Mouse (Mus musculus): ENCODE data around the gene Psma4. TPM values are rescaled to one million over a fixed set of nuclear protein-coding genes. Genes with fewer than 3 reads are reported as not detected.
A peak's percentile ranks its signal among the peaks of the same experiment; 100 is the strongest.
"Not testable (repeated sequence)": the region's sequence is repeated elsewhere in the genome, so short reads cannot be mapped to it uniquely, and the experiment has no call there.

Gene Psma4
- polyA plus RNA-seq, 1 experiment from 2014 or later = 258 TPM

GRCm38 (mm10) chr9:54930741-54931140 is 19.8 kb upstream of the Psma4 start:
- H3K4me2 ChIP-seq = no peak overlapping the region
- H3K4me1 ChIP-seq (ENCODE audit: control insufficient read depth, insufficient read depth, low read length) = no peaks in the 10 kb centered on the region
- no peaks in the 10 kb centered on the region for H3K27me3 ChIP-seq (ENCODE audit: control insufficient read depth, insufficient read depth, low read length)
- H3K36me3 ChIP-seq (ENCODE audit: control insufficient read depth, insufficient read depth, low read length) = no peaks in the 10 kb centered on the region
- WGBS (ENCODE audit: insufficient replicate concordance) = 88% methylated on average over 1 of the region's 1 CpGs
- no peak overlapping the region for H3K9ac ChIP-seq (ENCODE audit: low read depth, low read length)
- no peak for ATAC-seq (replicated peaks; ENCODE audit: insufficient number of reproducible peaks, low FRiP score, low TSS enrichment)
- H3K4me3 ChIP-seq (ENCODE audit: low read depth, low read length) = no peak overlapping the region
- no peaks in the 10 kb centered on the region for H3K9me3 ChIP-seq (replicated peaks; ENCODE audit: control insufficient read depth, low read length)
- H3K27ac ChIP-seq (ENCODE audit: low read depth, low read length) = no peak overlapping the region

- Histone ChIP-seq H3K27ac (ENCODE audit: low read depth, low read length) (no peak overlapping the region), H3K36me3 (ENCODE audit: control insufficient read depth, insufficient read depth, low read length) (no peaks in the 10 kb centered on the region), H3K27me3 (ENCODE audit: control insufficient read depth, insufficient read depth, low read length) (no peaks in the 10 kb centered on the region), H3K4me2 (no peak overlapping the region), H3K4me3 (ENCODE audit: low read depth, low read length) (no peak overlapping the region), H3K4me1 (ENCODE audit: control insufficient read depth, insufficient read depth, low read length) (no peaks in the 10 kb centered on the region), H3K9ac (ENCODE audit: low read depth, low read length) (no peak overlapping the region), H3K9me3 (replicated peaks; ENCODE audit: control insufficient read depth, low read length) (no peaks in the 10 kb centered on the region)
- 11% methylated on average over 1 of the region's 1 CpGs for WGBS (ENCODE audit: insufficient replicate concordance)
- no peak for ATAC-seq (replicated peaks; ENCODE audit: insufficient number of reproducible peaks, low FRiP score, low TSS enrichment)
Observed at GRCm38 (mm10) chr9:54931765-54932164, 18.8 kb upstream of the Psma4 start.

GRCm38 (mm10) chr9:54932379-54932778 is 18.2 kb upstream of the Psma4 start:
- no peak overlapping the region for H3K9ac ChIP-seq (ENCODE audit: low read depth, low read length)
- no peak for ATAC-seq (replicated peaks; ENCODE audit: insufficient number of reproducible peaks, low FRiP score, low TSS enrichment)
- no peak overlapping the region for H3K4me3 ChIP-seq (ENCODE audit: low read depth, low read length)
- WGBS (ENCODE audit: insufficient replicate concordance) = 61% methylated on average over 2 of the region's 2 CpGs
- H3K36me3 ChIP-seq (ENCODE audit: control insufficient read depth, insufficient read depth, low read length) = no peaks in the 10 kb centered on the region
- no peak overlapping the region for H3K4me2 ChIP-seq
- H3K9me3 ChIP-seq (replicated peaks; ENCODE audit: control insufficient read depth, low read length) = no peaks in the 10 kb centered on the region
- no peak overlapping the region for H3K27ac ChIP-seq (ENCODE audit: low read depth, low read length)
- no peaks in the 10 kb centered on the region for H3K27me3 ChIP-seq (ENCODE audit: control insufficient read depth, insufficient read depth, low read length)
- no peaks in the 10 kb centered on the region for H3K4me1 ChIP-seq (ENCODE audit: control insufficient read depth, insufficient read depth, low read length)

DNA sequence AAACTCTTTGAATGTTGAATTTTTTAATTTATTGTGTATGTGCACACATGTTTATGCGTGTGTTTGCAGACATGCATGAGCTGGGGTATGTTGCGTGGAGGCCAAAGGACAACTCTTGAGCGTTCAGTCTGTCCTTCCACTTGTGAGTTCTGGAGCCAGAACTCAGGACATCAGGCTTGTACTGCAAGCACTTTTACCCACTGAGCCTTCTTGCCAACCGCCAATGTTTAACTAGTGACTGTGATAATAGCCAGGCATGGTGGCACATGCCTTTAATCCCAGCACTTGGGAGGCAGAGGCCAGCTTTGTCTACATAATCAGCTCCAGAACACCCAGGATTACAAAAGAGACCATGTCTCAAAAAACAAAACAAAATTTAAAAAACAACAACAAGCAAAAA is 8.5 kb upstream of the Psma4 start:
- Histone ChIP-seq H3K27me3 (ENCODE audit: control insufficient read depth, insufficient read depth, low read length) (no peaks in the 10 kb centered on the region), H3K36me3 (ENCODE audit: control insufficient read depth, insufficient read depth, low read length) (no peaks in the 10 kb centered on the region), H3K4me3 (ENCODE audit: low read depth, low read length) (no peak overlapping the region), H3K9ac (ENCODE audit: low read depth, low read length) (no peak overlapping the region), H3K9me3 (replicated peaks; ENCODE audit: control insufficient read depth, low read length) (no peaks in the 10 kb centered on the region), H3K27ac (ENCODE audit: low read depth, low read length) (no peak overlapping the region), H3K4me2 (no peak overlapping the region), H3K4me1 (ENCODE audit: control insufficient read depth, insufficient read depth, low read length) (no peaks in the 10 kb centered on the region)
- WGBS (ENCODE audit: insufficient replicate concordance) = 87% methylated on average over 4 of the region's 4 CpGs
- no peak for ATAC-seq (replicated peaks; ENCODE audit: insufficient number of reproducible peaks, low FRiP score, low TSS enrichment)

- Histone ChIP-seq H3K4me2 (no peak overlapping the region), H3K27ac (ENCODE audit: low read depth, low read length) (no peak overlapping the region), H3K9me3 (replicated peaks; ENCODE audit: control insufficient read depth, low read length) (no peaks in the 10 kb centered on the region), H3K27me3 (ENCODE audit: control insufficient read depth, insufficient read depth, low read length) (no peaks in the 10 kb centered on the region), H3K4me1 (ENCODE audit: control insufficient read depth, insufficient read depth, low read length) (no peaks in the 10 kb centered on the region), H3K4me3 (ENCODE audit: low read depth, low read length) (no peak overlapping the region), H3K36me3 (ENCODE audit: control insufficient read depth, insufficient read depth, low read length) (no peaks in the 10 kb centered on the region), H3K9ac (ENCODE audit: low read depth, low read length) (no peak overlapping the region)
- 59% methylated on average over 2 of the region's 2 CpGs for WGBS (ENCODE audit: insufficient replicate concordance)
- ATAC-seq (replicated peaks; ENCODE audit: insufficient number of reproducible peaks, low FRiP score, low TSS enrichment) = no peak
Observed at GRCm38 (mm10) chr9:54944467-54944866, 6.1 kb upstream of the Psma4 start.

- ATAC-seq (replicated peaks; ENCODE audit: insufficient number of reproducible peaks, low FRiP score, low TSS enrichment) = no peak
- H3K4me1 ChIP-seq (ENCODE audit: control insufficient read depth, insufficient read depth, low read length) = no peaks in the 10 kb centered on the region
- H3K27ac ChIP-seq (ENCODE audit: low read depth, low read length) = no peak overlapping the region
- no peak overlapping the region for H3K4me3 ChIP-seq (ENCODE audit: low read depth, low read length)
- no peak overlapping the region for H3K9ac ChIP-seq (ENCODE audit: low read depth, low read length)
- no peaks in the 10 kb centered on the region for H3K9me3 ChIP-seq (replicated peaks; ENCODE audit: control insufficient read depth, low read length)
- no peaks in the 10 kb centered on the region for H3K36me3 ChIP-seq (ENCODE audit: control insufficient read depth, insufficient read depth, low read length)
- WGBS (ENCODE audit: insufficient replicate concordance) = 68% methylated on average over 16 of the region's 16 CpGs
- H3K4me2 ChIP-seq = no peak overlapping the region
- H3K27me3 ChIP-seq (ENCODE audit: control insufficient read depth, insufficient read depth, low read length) = no peaks in the 10 kb centered on the region
Observed at GRCm38 (mm10) chr9:54946256-54946655, 4.3 kb upstream of the Psma4 start.

DNA sequence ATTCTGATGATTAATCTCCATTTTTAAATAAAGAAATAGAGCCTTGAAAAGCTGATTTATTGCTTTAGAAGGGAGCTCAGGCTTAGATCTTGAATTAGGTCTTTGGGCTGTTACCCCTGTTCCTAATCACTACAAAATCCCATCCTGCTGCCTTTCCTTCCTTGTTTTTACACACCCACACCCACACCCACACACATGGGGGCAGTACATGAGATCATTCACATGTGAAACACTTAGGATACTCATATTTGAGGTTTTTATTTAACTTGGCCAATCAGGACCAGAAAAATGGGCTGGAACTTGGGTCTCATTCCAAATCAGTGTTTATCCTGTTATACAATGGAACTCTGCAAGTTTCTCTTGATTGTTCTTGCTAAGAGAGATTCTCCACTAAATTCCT is 1.1 kb upstream of the Psma4 start:
- ATAC-seq (replicated peaks; ENCODE audit: insufficient number of reproducible peaks, low FRiP score, low TSS enrichment) = no peak
- Histone ChIP-seq H3K9me3 (replicated peaks; ENCODE audit: control insufficient read depth, low read length) (no peaks in the 10 kb centered on the region), H3K27ac (ENCODE audit: low read depth, low read length) (no peak overlapping the region), H3K4me1 (ENCODE audit: control insufficient read depth, insufficient read depth, low read length) (peaks cover 6% of the 10 kb centered on the region; the same call in 1 of the 2 replicates), H3K4me2 (no peak overlapping the region), H3K4me3 (ENCODE audit: low read depth, low read length) (no peak overlapping the region), H3K27me3 (ENCODE audit: control insufficient read depth, insufficient read depth, low read length) (no peaks in the 10 kb centered on the region), H3K36me3 (ENCODE audit: control insufficient read depth, insufficient read depth, low read length) (0 out of 2 replicates have a peak, but pooled peaks cover 3% of the 10 kb centered on the region), H3K9ac (ENCODE audit: low read depth, low read length) (no peak overlapping the region)

GRCm38 (mm10) chr9:54950162-54950561 is 428 bp upstream of the Psma4 start:
- WGBS (ENCODE audit: insufficient replicate concordance) = 51% methylated on average over 8 of the region's 8 CpGs
- H3K4me2 ChIP-seq = peak overlapping the region; percentile 82
- not testable (repeated sequence) for ATAC-seq (replicated peaks; ENCODE audit: insufficient number of reproducible peaks, low FRiP score, low TSS enrichment); H3K27ac ChIP-seq (ENCODE audit: low read depth, low read length); H3K27me3 ChIP-seq (ENCODE audit: control insufficient read depth, insufficient read depth, low read length); H3K4me1 ChIP-seq (ENCODE audit: control insufficient read depth, insufficient read depth, low read length); H3K9me3 ChIP-seq (replicated peaks; ENCODE audit: control insufficient read depth, low read length); H3K36me3 ChIP-seq (ENCODE audit: control insufficient read depth, insufficient read depth, low read length)
- peak overlapping the region; percentile 87 for H3K9ac ChIP-seq (ENCODE audit: low read depth, low read length)
- peak overlapping the region; percentile 92 for H3K4me3 ChIP-seq (ENCODE audit: low read depth, low read length)

DNA sequence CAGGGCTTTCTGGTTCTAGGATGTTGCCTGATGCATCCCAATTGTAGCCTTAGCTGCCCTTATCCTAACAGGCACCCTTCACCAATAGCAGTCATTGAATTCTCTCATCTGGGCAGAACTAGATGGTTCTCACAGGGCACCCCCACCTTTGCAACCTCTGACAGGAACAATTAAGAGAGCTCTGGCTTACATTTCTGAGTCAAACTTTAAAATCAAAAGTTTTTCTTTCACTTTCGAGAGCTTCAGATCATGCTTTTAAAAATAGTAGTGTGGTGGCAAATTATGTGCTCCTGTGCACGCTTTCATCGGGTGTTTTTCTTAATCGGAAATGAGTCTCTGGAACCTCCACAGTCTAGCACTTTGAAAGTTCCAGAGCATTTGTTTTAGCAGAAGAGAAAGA is 10.5 kb downstream of the Psma4 start:
- no peaks in the 10 kb centered on the region for H3K9me3 ChIP-seq (replicated peaks; ENCODE audit: control insufficient read depth, low read length)
- WGBS (ENCODE audit: insufficient replicate concordance) = 92% methylated on average over 4 of the region's 4 CpGs
- no peak overlapping the region for H3K4me3 ChIP-seq (ENCODE audit: low read depth, low read length)
- no peak for ATAC-seq (replicated peaks; ENCODE audit: insufficient number of reproducible peaks, low FRiP score, low TSS enrichment)
- no peak overlapping the region for H3K27ac ChIP-seq (ENCODE audit: low read depth, low read length)
- H3K4me1 ChIP-seq (ENCODE audit: control insufficient read depth, insufficient read depth, low read length) = no peaks in the 10 kb centered on the region
- H3K4me2 ChIP-seq = no peak overlapping the region
- no peak overlapping the region for H3K9ac ChIP-seq (ENCODE audit: low read depth, low read length)
- H3K36me3 ChIP-seq (ENCODE audit: control insufficient read depth, insufficient read depth, low read length) = peaks cover 10% of the 10 kb centered on the region
- no peaks in the 10 kb centered on the region for H3K27me3 ChIP-seq (ENCODE audit: control insufficient read depth, insufficient read depth, low read length)
